Mouse (Mus musculus): ENCODE results near the gene Rgs19.

Gene Rgs19

DNA sequence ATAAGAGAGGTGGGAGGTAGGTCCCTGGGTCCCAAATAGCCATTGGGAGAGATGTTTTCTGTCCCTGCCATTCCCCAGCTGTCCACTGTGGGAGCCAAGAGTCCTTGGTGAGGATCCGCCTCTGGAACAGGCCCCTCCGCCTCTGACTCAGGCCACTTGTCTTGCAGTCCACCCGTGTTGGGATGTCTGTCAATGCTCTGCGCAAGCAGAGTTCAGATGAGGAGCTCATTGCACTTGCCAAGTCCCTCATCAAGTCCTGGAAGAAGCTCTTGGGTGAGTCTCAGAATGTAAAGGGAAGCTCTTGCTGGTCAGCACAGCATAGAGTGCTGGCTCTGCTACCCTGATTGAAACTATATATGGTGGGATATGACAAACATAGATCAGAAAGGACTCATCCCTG lies 10.4 kb downstream of the Rgs19 start:
- no peak for DNase-seq (ENCODE audit: low read depth)

DNA sequence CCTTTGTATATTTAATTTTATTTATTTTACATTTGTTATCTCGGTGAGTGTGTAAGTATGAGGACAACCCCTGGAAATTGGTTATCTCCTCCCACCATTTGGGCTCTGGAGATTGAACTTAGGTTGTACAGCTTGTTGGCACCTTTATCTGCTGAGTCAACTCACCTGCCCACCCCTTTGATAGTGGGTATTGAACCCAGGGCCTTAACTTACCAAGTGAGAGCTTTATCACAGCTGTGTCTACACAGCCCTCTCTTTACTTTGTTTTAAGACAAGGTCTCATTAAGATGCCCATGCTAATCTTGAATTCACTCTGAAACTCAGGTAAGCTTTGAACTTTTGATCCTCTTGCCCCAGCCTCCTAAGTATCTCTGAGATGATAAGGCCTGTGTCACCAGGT lies 11.8 kb downstream of the Rgs19 start:
- no peak for DNase-seq (ENCODE audit: low read depth)

DNA sequence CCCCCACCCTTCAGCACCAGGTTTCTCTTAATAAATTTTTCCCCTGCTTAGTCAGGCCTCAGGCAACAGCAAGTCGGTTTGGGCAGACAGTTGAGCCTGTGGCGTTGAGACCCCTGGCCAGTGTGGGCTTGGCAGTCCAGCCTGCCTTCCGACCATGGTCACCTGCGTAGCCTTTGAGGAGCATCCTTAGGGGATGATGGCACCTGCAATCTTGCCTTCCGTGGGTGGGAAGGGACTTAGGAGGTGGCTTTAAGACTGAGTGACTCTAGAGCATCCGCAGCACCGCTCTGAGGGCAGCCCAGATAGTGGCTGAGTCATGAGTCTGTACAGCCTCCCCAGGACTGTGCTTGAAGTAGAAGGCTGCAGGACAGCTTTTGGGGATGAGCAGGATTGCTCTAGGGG lies 13.1 kb downstream of the Rgs19 start:
- no peak for DNase-seq (ENCODE audit: low read depth)

GRCm38 (mm10) chr2:181679951-181680715 lies 13.6 kb downstream of the Rgs19 start, which contains the start of gene Tcea2:
TSS of gene Tcea2 (plus strand) at chr2:181680310.
- no peak for DNase-seq (ENCODE audit: low read depth)

DNA sequence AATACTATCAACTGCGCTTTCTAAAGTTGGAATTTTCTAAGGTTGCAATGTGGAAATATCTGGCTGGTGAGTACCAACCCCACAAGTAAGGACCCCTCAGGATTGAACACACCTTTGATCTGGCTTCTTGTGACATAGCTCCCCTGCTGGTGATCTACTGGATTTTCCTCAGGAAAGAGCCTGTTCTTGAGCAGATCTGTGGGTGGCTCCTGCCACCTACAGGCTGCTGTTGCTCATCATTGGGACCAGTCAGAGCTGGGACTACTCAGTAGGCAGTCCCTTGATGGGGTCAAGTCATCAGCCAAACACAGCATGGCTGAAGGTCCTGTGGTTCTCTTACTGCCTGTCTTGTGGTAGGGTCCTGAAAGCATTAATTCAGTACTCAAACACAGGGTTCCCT lies 15.0 kb downstream of the Rgs19 start:
- DNase-seq (ENCODE audit: low read depth), result peak; percentile 70

DNA sequence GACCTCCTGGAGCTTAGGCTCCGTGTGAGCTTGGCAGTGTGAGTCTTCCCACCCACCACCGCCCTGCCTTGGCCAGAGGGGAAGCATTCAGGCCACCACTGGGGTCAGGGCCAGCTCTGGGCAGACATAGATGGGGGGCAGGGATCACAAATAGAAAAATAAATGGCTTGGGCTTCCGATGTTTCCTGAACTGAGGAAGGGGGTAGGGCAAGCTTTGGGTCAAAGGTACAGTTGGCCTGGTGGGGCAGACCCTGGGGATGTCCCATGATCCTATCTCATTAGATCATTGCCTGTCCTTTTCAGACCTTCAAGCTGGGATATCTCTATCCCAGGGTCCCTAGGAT lies 16.1 kb downstream of the Rgs19 start:
- no peak for DNase-seq (ENCODE audit: low read depth)

- no peak for DNase-seq (ENCODE audit: low read depth)
Measured at GRCm38 (mm10) chr2:181677096-181677754, 16.6 kb downstream of the Rgs19 start.

GRCm38 (mm10) chr2:181676424-181676823 lies 17.4 kb downstream of the Rgs19 start:
- no peak for DNase-seq (ENCODE audit: low read depth)

DNA sequence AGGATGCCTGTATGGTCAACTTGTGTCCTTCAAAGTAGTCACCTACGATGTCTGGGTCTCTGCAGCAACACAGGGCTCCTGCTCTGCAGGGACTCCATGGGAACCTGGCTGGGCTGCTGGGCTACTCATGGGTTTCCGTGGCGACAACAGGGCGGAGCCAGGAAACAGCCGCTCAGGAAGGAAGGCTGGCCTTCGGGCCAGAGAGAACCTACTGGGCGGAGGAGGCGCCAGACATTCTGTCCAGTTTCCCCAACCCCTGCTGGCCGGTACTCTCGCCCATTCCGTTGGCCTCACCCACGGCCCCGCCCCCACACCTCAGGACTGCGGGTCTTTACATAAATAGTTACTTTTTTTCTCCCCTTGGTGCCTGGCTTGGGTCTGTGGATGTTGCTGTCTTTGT lies 18.3 kb downstream of the Rgs19 start:
- DNase-seq (ENCODE audit: low read depth), result peak; percentile 43

DNA sequence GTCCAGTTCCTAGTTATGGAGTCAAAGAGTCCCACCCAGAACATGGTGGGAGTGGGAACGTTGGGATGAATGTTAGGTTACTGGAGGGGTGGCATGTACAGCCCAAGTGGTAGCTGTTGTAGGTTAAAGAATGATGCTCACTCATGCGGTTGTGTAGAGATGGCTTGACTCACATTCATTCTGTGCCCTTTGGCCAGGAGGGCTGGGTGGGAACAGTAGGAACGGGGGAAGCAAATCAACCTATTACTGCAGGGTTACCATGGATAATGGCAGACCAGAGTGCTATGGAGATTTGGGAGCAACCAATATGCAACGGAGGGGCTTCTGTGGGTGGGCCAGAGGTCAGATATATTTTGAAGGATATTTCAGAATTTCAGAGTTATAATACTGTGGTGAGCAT lies 18.8 kb downstream of the Rgs19 start:
- no peak for DNase-seq (ENCODE audit: low read depth)

GRCm38 (mm10) chr2:181673501-181673900 lies 20.3 kb downstream of the Rgs19 start:
- no peak for DNase-seq (ENCODE audit: low read depth)

DNA sequence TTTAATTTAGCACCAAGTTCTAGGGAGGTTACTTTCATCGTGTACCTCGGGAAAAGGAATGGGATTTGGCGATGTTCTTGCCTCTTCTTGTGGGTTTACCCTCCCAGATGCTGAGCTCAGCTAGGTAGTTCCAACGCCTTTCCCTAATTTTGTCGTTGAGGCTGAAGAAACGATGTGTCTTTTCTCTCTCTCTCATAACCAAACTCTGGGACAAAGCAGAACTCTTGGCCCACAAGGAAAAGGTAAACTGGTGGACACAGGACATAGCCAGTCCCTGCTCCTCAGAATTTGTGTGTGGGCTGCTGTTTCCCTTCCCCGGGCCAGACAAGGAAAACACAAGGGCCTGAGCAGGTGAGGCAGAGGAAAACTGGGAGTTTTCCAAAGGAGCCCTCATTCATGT lies 21.8 kb downstream of the Rgs19 start:
- DNase-seq (ENCODE audit: low read depth), result no peak

- DNase-seq (ENCODE audit: low read depth), result no peak
Measured at GRCm38 (mm10) chr2:181671326-181671725, 22.5 kb downstream of the Rgs19 start, which contains the start of gene Sox18. TSS of gene Sox18 (minus strand) at chr2:181671640.

DNA sequence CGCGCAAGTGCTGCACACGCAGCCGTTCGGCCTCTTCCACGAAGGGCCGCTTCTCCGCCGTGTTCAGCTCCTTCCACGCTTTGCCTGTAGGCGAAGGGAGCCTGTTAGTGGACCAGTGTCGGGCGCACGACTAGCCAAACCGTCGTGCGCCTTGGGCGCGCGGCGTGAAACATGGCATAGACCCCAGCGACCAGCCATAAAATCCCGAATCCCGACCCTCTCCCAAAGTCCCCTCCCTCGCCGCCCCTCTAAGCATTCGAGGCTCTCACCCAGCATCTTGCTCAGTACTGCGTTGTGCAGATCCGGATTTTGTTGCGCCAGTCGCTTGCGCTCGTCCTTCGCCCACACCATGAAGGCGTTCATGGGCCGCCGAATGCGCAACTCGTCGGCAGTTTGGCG lies 22.9 kb downstream of the Rgs19 start:
- DNase-seq (ENCODE audit: low read depth), result no peak

DNA sequence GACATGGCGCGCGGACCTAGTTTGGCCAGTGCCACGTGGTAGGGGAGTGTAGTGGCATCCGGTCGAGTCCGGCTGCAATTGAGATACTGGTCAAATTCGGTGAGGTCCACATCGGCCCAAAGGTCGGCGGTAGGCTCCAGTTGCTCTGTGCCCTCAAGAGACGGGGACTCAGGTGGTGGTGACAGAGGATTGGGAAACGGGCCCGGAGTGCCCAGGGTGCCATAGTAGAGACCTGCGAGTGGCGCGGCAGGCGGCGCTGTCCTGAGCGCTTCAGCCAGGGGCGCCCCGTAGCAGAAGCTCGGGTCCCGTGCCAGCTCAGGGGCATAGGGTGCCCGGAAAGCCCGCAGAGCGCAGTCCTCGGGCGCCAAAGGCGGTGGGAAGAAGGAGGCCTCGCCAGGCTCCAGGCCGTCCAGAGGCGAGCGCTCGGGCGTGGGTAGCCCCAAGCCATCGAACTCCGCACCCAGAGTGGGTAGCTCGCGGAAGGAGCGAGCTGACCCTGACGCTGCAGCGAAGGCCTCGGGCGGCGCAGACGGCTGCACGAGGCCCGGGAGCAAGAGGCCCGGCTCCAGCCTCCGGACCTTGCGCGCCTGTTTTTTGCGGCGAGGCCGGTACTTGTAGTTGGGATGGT lies 23.4 kb downstream of the Rgs19 start:
- no peak for DNase-seq (ENCODE audit: low read depth)

DNA sequence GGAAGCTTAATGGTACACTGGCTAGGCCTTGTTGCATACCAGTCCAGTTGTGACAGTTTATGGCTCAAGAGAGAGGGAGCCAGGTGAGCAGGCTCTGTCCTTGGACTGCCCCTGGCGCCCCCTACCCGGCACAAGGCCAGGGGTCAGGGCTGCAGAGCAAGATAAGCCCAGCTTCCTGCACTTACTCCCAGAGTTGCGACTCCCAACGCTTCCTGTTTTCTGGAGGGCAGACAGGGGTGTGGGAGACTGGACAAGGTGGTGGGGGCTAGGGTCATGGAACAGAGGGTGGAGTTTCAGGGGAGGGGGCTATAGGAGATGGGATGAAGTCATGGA lies 30.5 kb downstream of the Rgs19 start:
- no peak for DNase-seq (ENCODE audit: low read depth)

DNA sequence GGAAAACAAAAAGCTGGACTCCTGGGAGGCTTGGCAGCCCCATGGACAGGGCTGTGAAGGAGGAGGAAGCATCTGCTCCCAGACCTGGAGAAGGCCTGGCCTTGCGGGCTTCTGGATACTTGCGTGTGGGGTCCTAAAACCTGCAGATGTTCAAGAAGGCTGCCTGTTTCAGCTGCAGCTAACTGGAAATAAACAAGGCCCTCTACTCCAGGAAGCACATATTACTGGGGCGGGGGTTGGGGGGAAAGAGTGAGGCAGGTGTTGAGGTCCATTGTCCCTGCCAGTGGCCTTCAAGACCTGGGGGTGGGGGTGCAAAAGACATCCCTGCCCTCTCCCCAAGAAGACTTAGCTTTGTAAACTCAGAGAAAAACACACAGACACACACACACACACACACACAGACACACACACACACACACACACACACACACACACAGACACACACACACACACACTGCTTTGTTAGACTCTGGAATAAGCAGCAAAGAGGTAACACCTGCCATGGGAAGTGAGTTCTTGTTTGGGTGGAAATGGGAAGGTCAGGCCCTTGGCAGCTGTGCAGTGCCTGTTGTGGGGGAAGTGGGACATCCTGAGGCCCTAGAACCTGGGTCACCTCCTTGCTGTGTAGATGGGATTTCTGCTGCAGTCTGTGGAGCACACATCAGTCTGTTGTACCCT lies 31.0 kb downstream of the Rgs19 start:
- no peak for DNase-seq (ENCODE audit: low read depth)

DNA sequence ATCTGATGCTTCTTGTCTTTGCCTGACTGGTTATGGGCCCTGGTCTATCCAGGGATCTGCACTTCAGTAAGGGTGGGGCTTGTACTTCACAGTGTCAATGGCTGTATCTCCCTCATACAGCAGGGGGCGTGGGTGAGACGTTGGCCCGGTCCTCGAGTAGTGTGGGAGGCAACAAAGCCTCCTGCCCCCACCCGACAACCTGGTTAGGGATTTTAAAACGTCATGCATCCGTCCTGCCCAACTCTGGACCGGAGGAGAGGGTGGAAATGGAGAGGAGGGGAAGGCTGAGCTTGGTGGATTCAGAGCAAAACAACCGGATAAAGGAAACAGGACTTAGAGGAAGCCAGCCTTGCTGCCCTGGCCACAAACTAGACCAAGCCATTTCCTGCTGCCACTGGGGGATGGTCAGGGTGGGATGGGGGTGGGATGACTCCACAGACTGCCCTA lies 34.1 kb downstream of the Rgs19 start:
- DNase-seq (ENCODE audit: low read depth), result peak; percentile 50

- DNase-seq (ENCODE audit: low read depth), result peak; percentile 60
Measured at GRCm38 (mm10) chr2:181658930-181659555, 34.7 kb downstream of the Rgs19 start.

DNA sequence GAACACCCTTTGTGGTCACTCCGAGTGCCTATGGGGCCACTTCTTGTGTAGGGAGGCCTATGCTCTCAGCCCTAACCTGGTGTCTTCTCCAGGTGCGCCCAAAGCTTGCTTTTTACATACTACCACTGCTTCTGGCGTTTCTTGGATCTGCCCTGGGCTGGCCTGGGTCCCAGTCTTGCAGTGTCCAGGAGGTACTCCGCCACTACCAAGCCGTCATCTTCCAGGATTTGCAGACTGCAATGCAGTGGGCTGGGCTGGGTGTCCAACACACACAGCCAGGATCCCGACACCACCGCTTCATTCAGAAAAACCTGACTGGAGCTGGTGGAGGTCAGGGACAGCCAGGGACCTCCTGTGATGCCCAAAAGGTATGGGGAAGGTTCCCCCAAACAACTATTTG lies 35.2 kb downstream of the Rgs19 start:
- DNase-seq (ENCODE audit: low read depth), result no peak

- no peak for DNase-seq (ENCODE audit: low read depth)
Measured at GRCm38 (mm10) chr2:181657441-181657840, 36.3 kb downstream of the Rgs19 start.

GRCm38 (mm10) chr2:181656734-181657133 lies 37.0 kb downstream of the Rgs19 start, which contains the start of gene Gm29797:
TSS of gene Gm29797 (plus strand) at chr2:181657034.
- no peak for DNase-seq (ENCODE audit: low read depth)

Data from fibroblast of lung, adult 2 months (primary cell).